Mouse (Mus musculus): ENCODE measurements around the gene Ubash3a.

- TF ChIP-seq POLR2AphosphoS5 (IDR thresholded peaks at IDR 0.05; ENCODE audit: insufficient replicate concordance, low read depth, low read length) = no peak
- TF ChIP-seq CTCF (IDR thresholded peaks at IDR 0.05; ENCODE audit: low read depth, low read length) = no peak
Observed at GRCm38 (mm10) chr17:31157921-31158320, 49.8 kb upstream of the Ubash3a start.
